Mouse (Mus musculus): ENCODE measurements at regions not wholly inside any gene's neighbourhood (a gene's known extent, or its start where the extent isn't known, plus 50 kb on each side); places are given as distances from the start of the nearest gene placed in this dataset.

- TF ChIP-seq CTCF (IDR thresholded peaks at IDR 0.05; ENCODE audit: insufficient read depth, low read length), result no peak
- no peak for TF ChIP-seq POLR2A (IDR thresholded peaks at IDR 0.05; ENCODE audit: borderline replicate concordance, extremely low read depth, low read depth, low read length)
- no peak for DNase-seq
- 77% methylated on average over 3 of the region's 3 CpGs for WGBS
- no peaks in the 10 kb centered on the region for H3K4me1 ChIP-seq (ENCODE audit: control insufficient read depth, insufficient read depth, low read length)
- H3K4me3 ChIP-seq (replicated peaks; ENCODE audit: extremely low read depth, low read depth, low read length), result no peak overlapping the region
Observed at GRCm38 (mm10) chr1:167905424-167905823, 216.4 kb downstream of the Lmx1a start.

- DNase-seq, result no peak
- 71% methylated on average over 3 of the region's 3 CpGs for WGBS
- Histone ChIP-seq H3K4me3 (replicated peaks; ENCODE audit: extremely low read depth, low read depth, low read length) (no peak overlapping the region), H3K4me1 (ENCODE audit: control insufficient read depth, insufficient read depth, low read length) (no peaks in the 10 kb centered on the region)
- TF ChIP-seq CTCF (IDR thresholded peaks at IDR 0.05; ENCODE audit: insufficient read depth, low read length) (no peak), POLR2A (IDR thresholded peaks at IDR 0.05; ENCODE audit: borderline replicate concordance, extremely low read depth, low read depth, low read length) (no peak)
Observed at GRCm38 (mm10) chr1:167912074-167912473, 223.0 kb downstream of the Lmx1a start.

- Histone ChIP-seq H3K4me1 (ENCODE audit: control insufficient read depth, insufficient read depth, low read length) (no peaks in the 10 kb centered on the region), H3K4me3 (replicated peaks; ENCODE audit: extremely low read depth, low read depth, low read length) (no peak overlapping the region)
- 40% methylated on average over 7 of the region's 7 CpGs for WGBS
- TF ChIP-seq POLR2A (IDR thresholded peaks at IDR 0.05; ENCODE audit: borderline replicate concordance, extremely low read depth, low read depth, low read length), result no peak
- TF ChIP-seq CTCF (IDR thresholded peaks at IDR 0.05; ENCODE audit: insufficient read depth, low read length), result peak; percentile 70
- DNase-seq, result peak; percentile 51
Observed at GRCm38 (mm10) chr1:167914982-167915561, 226.0 kb downstream of the Lmx1a start.

GRCm38 (mm10) chr1:167915578-167916275, 226.7 kb downstream of the Lmx1a start:
- 52% methylated on average over 6 of the region's 6 CpGs for WGBS
- Histone ChIP-seq H3K4me1 (ENCODE audit: control insufficient read depth, insufficient read depth, low read length) (no peaks in the 10 kb centered on the region), H3K4me3 (replicated peaks; ENCODE audit: extremely low read depth, low read depth, low read length) (no peak overlapping the region)
- no peak for DNase-seq
- TF ChIP-seq POLR2A (IDR thresholded peaks at IDR 0.05; ENCODE audit: borderline replicate concordance, extremely low read depth, low read depth, low read length) (no peak), CTCF (IDR thresholded peaks at IDR 0.05; ENCODE audit: insufficient read depth, low read length) (no peak)

- Histone ChIP-seq H3K4me3 (replicated peaks; ENCODE audit: extremely low read depth, low read depth, low read length) (no peak overlapping the region), H3K4me1 (ENCODE audit: control insufficient read depth, insufficient read depth, low read length) (no peaks in the 10 kb centered on the region)
- no peak for DNase-seq
- WGBS, result 81% methylated on average over 7 of the region's 7 CpGs
- TF ChIP-seq POLR2A (IDR thresholded peaks at IDR 0.05; ENCODE audit: borderline replicate concordance, extremely low read depth, low read depth, low read length), result no peak
- TF ChIP-seq CTCF (IDR thresholded peaks at IDR 0.05; ENCODE audit: insufficient read depth, low read length), result no peak
Observed at GRCm38 (mm10) chr1:167922917-167923316, 233.9 kb downstream of the Lmx1a start.

GRCm38 (mm10) chr1:167928060-167928467, 239.0 kb downstream of the Lmx1a start:
- no peak for DNase-seq
- Histone ChIP-seq H3K4me3 (replicated peaks; ENCODE audit: extremely low read depth, low read depth, low read length) (no peak overlapping the region), H3K4me1 (ENCODE audit: control insufficient read depth, insufficient read depth, low read length) (no peaks in the 10 kb centered on the region; the same call in 1 of the 2 replicates)
- TF ChIP-seq CTCF (IDR thresholded peaks at IDR 0.05; ENCODE audit: insufficient read depth, low read length) (0 out of 2 replicates have a peak, but pooled peaks have one; percentile 15), POLR2A (IDR thresholded peaks at IDR 0.05; ENCODE audit: borderline replicate concordance, extremely low read depth, low read depth, low read length) (no peak)
- WGBS, result 35% methylated on average over 4 of the region's 4 CpGs

GRCm38 (mm10) chr1:167929729-167930341, 240.8 kb downstream of the Lmx1a start:
- peak overlapping the region; percentile 33 for H3K4me3 ChIP-seq (replicated peaks; ENCODE audit: extremely low read depth, low read depth, low read length)

GRCm38 (mm10) chr1:167932088-167932487, 243.1 kb downstream of the Lmx1a start:
- H3K4me1 ChIP-seq (ENCODE audit: control insufficient read depth, insufficient read depth, low read length), result no peaks in the 10 kb centered on the region; the same call in 1 of the 2 replicates
- DNase-seq, result no peak
- 0 out of 2 replicates have a peak, but pooled peaks have one; percentile 8 for TF ChIP-seq CTCF (IDR thresholded peaks at IDR 0.05; ENCODE audit: insufficient read depth, low read length)
- no peak for TF ChIP-seq POLR2A (IDR thresholded peaks at IDR 0.05; ENCODE audit: borderline replicate concordance, extremely low read depth, low read depth, low read length)
- 44% methylated on average over 2 of the region's 2 CpGs for WGBS
- no peak overlapping the region for H3K4me3 ChIP-seq (replicated peaks; ENCODE audit: extremely low read depth, low read depth, low read length)

More at GRCm38 (mm10) chr1:167929729-167930341, 240.8 kb downstream of the Lmx1a start:
- TF ChIP-seq POLR2A (IDR thresholded peaks at IDR 0.05; ENCODE audit: borderline replicate concordance, extremely low read depth, low read depth, low read length) (no peak), CTCF (IDR thresholded peaks at IDR 0.05; ENCODE audit: insufficient read depth, low read length) (peak; percentile 42; the same call in 1 of the 2 replicates)
- no peaks in the 10 kb centered on the region; the same call in 1 of the 2 replicates for H3K4me1 ChIP-seq (ENCODE audit: control insufficient read depth, insufficient read depth, low read length)
- 2% methylated on average over 28 of the region's 28 CpGs for WGBS
- DNase-seq, result no peak

GRCm38 (mm10) chr1:167936726-167937125, 247.7 kb downstream of the Lmx1a start:
- H3K4me1 ChIP-seq (ENCODE audit: control insufficient read depth, insufficient read depth, low read length), result no peaks in the 10 kb centered on the region
- TF ChIP-seq CTCF (IDR thresholded peaks at IDR 0.05; ENCODE audit: insufficient read depth, low read length) (no peak), POLR2A (IDR thresholded peaks at IDR 0.05; ENCODE audit: borderline replicate concordance, extremely low read depth, low read depth, low read length) (no peak)
- H3K4me3 ChIP-seq (replicated peaks; ENCODE audit: extremely low read depth, low read depth, low read length), result no peak overlapping the region
- no peak for DNase-seq
- 61% methylated on average over 4 of the region's 4 CpGs for WGBS
